Mouse (Mus musculus) testis, adult 10 weeks (tissue): ENCODE results near the gene Atg13. TPM values are rescaled to one million over a fixed set of nuclear protein-coding genes. Genes with fewer than 3 reads are reported as not detected.

Source experiments
- polyA plus RNA-seq: library from polyadenylated mRNA; stranded (reverse); fragments of 350-450 nt; fragmentation: Illumina TruSeq; extraction: RNeasy Lipid Tissue Mini Kit (QIAGEN cat#74804); gene quantifications from one replicate; pipeline ENCODE4 v1.2.3, GENCODE M21; 2014; ENCODE audit warnings: low read depth, low replicate concordance

The Atg13 gene
- polyA plus RNA-seq = 19.2 TPM

GRCm38 (mm10) chr2:91710272-91711234, at the start of gene Atg13, which contains the start of gene Harbi1:
Atg13 (minus strand) TSS chr2:91710576.
Harbi1 (plus strand) TSS chr2:91710852.

GRCm38 (mm10) chr2:91729971-91730821, 19.8 kb upstream of the Atg13 start, which contains the start of gene Ambra1:
Ambra1 (plus strand) TSS chr2:91730134.

GRCm38 (mm10) chr2:91649553-91650359, 60.6 kb downstream of the Atg13 start, which contains the start of the genes Zfp408 and Arhgap1:
Zfp408 (minus strand) TSS chr2:91649791.
Arhgap1 (plus strand) TSS chr2:91649860.

DNA sequence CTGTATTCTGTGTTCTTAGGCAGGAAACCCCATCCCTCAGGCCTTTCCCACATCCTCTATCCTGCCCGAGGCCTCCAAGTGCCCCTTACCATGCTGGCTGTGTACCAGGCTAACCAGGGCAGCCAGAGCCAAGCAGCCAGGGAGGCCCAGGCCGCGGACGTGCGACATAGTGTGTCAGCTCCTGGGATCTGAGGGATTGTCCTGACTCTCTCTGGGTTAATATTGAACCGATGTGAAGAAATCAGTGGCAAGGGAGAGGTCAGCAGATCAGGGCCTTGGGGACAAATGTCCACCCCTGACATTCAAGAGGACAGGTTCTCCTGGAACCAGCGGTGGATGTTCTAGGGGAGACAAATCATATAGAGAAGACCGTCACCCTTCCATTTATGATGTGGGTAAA, 74.1 kb downstream of the Atg13 start, which contains the start of gene F2:
F2 (minus strand) TSS at position 186 of the 400 bp plus-strand sequence.

Other genes starting within 250 kb of the Atg13 start
- 143 TPM for gene Ckap5, start 183.8 kb downstream of the Atg13 start, polyA plus RNA-seq
- gene F2, start 74.2 kb downstream of the Atg13 start, polyA plus RNA-seq = not detected
- gene Zfp408, start 60.8 kb downstream of the Atg13 start, polyA plus RNA-seq = 2.0 TPM
- gene Arhgap1, start 60.7 kb downstream of the Atg13 start, polyA plus RNA-seq = 8.2 TPM
- 11.1 TPM for gene Harbi1, start 276 bp upstream of the Atg13 start, polyA plus RNA-seq
- gene Ambra1, start 19.6 kb upstream of the Atg13 start, polyA plus RNA-seq = 7.0 TPM
- not detected for gene Chrm4, start 216.7 kb upstream of the Atg13 start, polyA plus RNA-seq
- gene Mdk, start 221.7 kb upstream of the Atg13 start, polyA plus RNA-seq = not detected
- 0.10 TPM for gene Gm9821, start 235.1 kb upstream of the Atg13 start, polyA plus RNA-seq